In the genomic region with DNA sequence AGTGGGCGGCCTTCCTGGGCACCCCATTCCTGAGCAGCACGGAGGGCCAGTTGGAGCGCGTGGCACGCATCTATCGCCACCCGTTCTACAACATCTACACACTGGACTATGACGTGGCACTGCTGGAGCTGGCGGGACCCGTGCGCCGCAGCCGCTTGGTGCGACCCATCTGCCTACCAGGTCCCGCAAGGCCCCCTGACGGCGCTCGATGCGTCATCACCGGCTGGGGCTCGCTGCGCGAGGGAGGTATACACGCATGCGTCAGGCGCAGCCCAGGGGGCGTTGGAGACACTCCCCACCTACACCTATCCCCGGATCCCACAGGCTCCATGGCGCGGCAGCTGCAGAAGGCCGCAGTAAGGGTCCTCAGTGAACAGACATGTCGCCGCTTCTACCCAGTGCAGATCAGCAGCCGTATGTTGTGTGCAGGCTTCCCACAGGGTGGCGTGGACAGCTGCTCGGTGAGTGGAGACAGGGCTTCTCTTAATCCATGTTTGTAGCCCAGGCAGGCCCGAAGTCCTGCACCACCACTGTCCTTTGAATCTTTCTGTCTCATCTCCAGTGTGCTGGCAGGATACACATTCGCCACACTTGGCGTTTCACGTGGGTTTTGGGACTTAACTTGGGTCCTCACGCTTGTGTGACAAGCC, we compare ENCODE assay signal across 1 mouse cellular context.
TF ChIP-seq lines count a peak whose summit lies in the region.

No protein-coding gene starts in this region.

TF ChIP-seq in MEL, 35 proteins besides CTCF, POLR2A, EP300 and RAD21:
- peak; percentile 17; the same call in 1 of the 2 replicates for TF ChIP-seq POLR2AphosphoS2 (IDR thresholded peaks at IDR 0.05; ENCODE audit: low read length)
- TF ChIP-seq BHLHE40 (IDR thresholded peaks at IDR 0.05; ENCODE audit: borderline replicate concordance, low read depth, low read length): no peak
- TF ChIP-seq ZNF384 (IDR thresholded peaks at IDR 0.05; ENCODE audit: low read depth, low read length): no peak
- no peak for TF ChIP-seq ETS1 (IDR thresholded peaks at IDR 0.05; ENCODE audit: low read depth, low read length)
- TF ChIP-seq MAFK (IDR thresholded peaks at IDR 0.05; ENCODE audit: borderline replicate concordance, low read depth, low read length): no peak
- no peak for TF ChIP-seq MXI1 (IDR thresholded peaks at IDR 0.05; ENCODE audit: low read depth, low read length)
TF ChIP-seq in MEL: peak in this region for 1.
